32 mouse cellular contexts compared by ENCODE assay signal in genomic region chr10:127160728-127161127, GRCm38 (mm10). TPM values are rescaled to one million over a fixed set of nuclear protein-coding genes. Genes with fewer than 3 reads are reported as not detected.
"Had no signal": no experiment of that assay in that cellular context is flagged by ENCODE, and none has a peak within 500 bp of the region (broad histone marks: within the 10 kb centered on the region; RNA-seq: fewer than 3 reads in every experiment).

No protein-coding gene starts in this region.

- H3K9ac ChIP-seq: limb, embryonic 12.5 days; limb, embryonic 13.5 days; limb, embryonic 15.5 days; liver, embryonic 12.5 days; liver, embryonic 13.5 days; liver, embryonic 14.5 days; liver, embryonic 15.5 days; liver, postnatal 0 days; lung, embryonic 14.5 days; lung, embryonic 15.5 days; midbrain, embryonic 12.5 days; midbrain, embryonic 13.5 days; midbrain, embryonic 15.5 days; neural tube, embryonic 12.5 days had no signal

- H3K27me3 ChIP-seq: midbrain, embryonic 15.5 days had no signal

- H3K36me3 ChIP-seq: limb, embryonic 10.5 days; limb, embryonic 12.5 days; limb, embryonic 13.5 days; limb, embryonic 15.5 days; liver, embryonic 12.5 days; liver, embryonic 13.5 days; liver, embryonic 15.5 days; lung, embryonic 15.5 days; midbrain, embryonic 10.5 days; midbrain, embryonic 12.5 days; midbrain, embryonic 13.5 days; midbrain, embryonic 15.5 days; neural tube, embryonic 12.5 days had no signal

- H3K4me3 ChIP-seq: limb, embryonic 10.5 days; limb, embryonic 12.5 days; limb, embryonic 13.5 days; limb, embryonic 15.5 days; liver, embryonic 12.5 days; liver, embryonic 13.5 days; liver, embryonic 15.5 days; lung, embryonic 15.5 days; megakaryocyte, embryonic 14.5 days; midbrain, embryonic 10.5 days; midbrain, embryonic 12.5 days; midbrain, embryonic 13.5 days; midbrain, embryonic 15.5 days; myocyte; neural tube, embryonic 12.5 days had no signal

- DNase-seq: left cerebral cortex, postnatal 4 days; liver; liver, embryonic 13.5 days; liver, postnatal 0 days; lung, adult 18-20 months; lung, adult 2 months; lung, embryonic 14.5 days; lung, postnatal 10 days; lung, postnatal 14 days; lung, postnatal 36 days; lung, postnatal 4 days; midbrain, embryonic 14.5 days had no signal

- H3K27ac ChIP-seq: limb, embryonic 10.5 days; limb, embryonic 12.5 days; limb, embryonic 13.5 days; limb, embryonic 15.5 days; liver, embryonic 12.5 days; liver, embryonic 13.5 days; liver, embryonic 14.5 days; liver, embryonic 15.5 days; lung, embryonic 15.5 days; macrophage; midbrain, embryonic 10.5 days; midbrain, embryonic 12.5 days; midbrain, embryonic 13.5 days; midbrain, embryonic 15.5 days; neural tube, embryonic 12.5 days had no signal

- H3K4me2 ChIP-seq: limb, embryonic 12.5 days; limb, embryonic 13.5 days; limb, embryonic 15.5 days; liver, embryonic 12.5 days; liver, embryonic 13.5 days; liver, embryonic 15.5 days; lung, embryonic 14.5 days; lung, embryonic 15.5 days; midbrain, embryonic 11.5 days; midbrain, embryonic 12.5 days; midbrain, embryonic 13.5 days; midbrain, embryonic 15.5 days; neural tube, embryonic 12.5 days had no signal

- ATAC-seq: liver, embryonic 12.5 days; liver, postnatal 0 days; lung, postnatal 0 days; midbrain, embryonic 13.5 days; midbrain, embryonic 15.5 days; midbrain, embryonic 16.5 days had no signal

- H3K9me3 ChIP-seq: limb, embryonic 10.5 days; limb, embryonic 12.5 days; limb, embryonic 13.5 days; limb, embryonic 15.5 days; liver, embryonic 12.5 days; liver, embryonic 13.5 days; liver, embryonic 15.5 days; lung, embryonic 15.5 days; megakaryocyte, embryonic 14.5 days; midbrain, embryonic 10.5 days; midbrain, embryonic 12.5 days; midbrain, embryonic 13.5 days; midbrain, embryonic 15.5 days; neural tube, embryonic 12.5 days had no signal

RNA-seq across cellular contexts. Expression of gene Arhgef25, which starts 29.2 kb away (rescaled TPM):
- total RNA-seq: monocyte, adult 5-6 weeks had no signal
- polyA plus RNA-seq: macrophage had no signal
